Mouse (Mus musculus): ENCODE data around the gene Ptpru. TPM values are rescaled to one million over a fixed set of nuclear protein-coding genes. Genes with fewer than 3 reads are reported as not detected.

Ptpru gene
- total RNA-seq, 4 experiments from 2014 or later = 40.9 to 82.9 (median 63.9) TPM

GRCm38 (mm10) chr4:131781023-131781422 is 57.1 kb downstream of the Ptpru start:
- peak; percentile 48 for DNase-seq

GRCm38 (mm10) chr4:131778616-131779275 is 59.3 kb downstream of the Ptpru start:
- DNase-seq = no peak

- DNase-seq = peak; percentile 10
Measured at GRCm38 (mm10) chr4:131771384-131771783, 66.7 kb downstream of the Ptpru start.

- DNase-seq = no peak
Measured at GRCm38 (mm10) chr4:131763911-131764310, 74.2 kb downstream of the Ptpru start.

GRCm38 (mm10) chr4:131763479-131763878 is 74.6 kb downstream of the Ptpru start:
- no peak for DNase-seq

- DNase-seq = no peak
Measured at GRCm38 (mm10) chr4:131762211-131762784, 75.8 kb downstream of the Ptpru start.

- no peak for DNase-seq
Measured at GRCm38 (mm10) chr4:131752204-131752837, 85.8 kb downstream of the Ptpru start.

GRCm38 (mm10) chr4:131751561-131751960 is 86.5 kb downstream of the Ptpru start:
- no peak for DNase-seq

GRCm38 (mm10) chr4:131749802-131750201 is 88.3 kb downstream of the Ptpru start:
- no peak for DNase-seq

- DNase-seq = no peak
Measured at GRCm38 (mm10) chr4:131744685-131745043, 93.4 kb downstream of the Ptpru start.

- DNase-seq = peak; percentile 54
Measured at GRCm38 (mm10) chr4:131743831-131744684, 94.0 kb downstream of the Ptpru start.

GRCm38 (mm10) chr4:131743031-131743430 is 95.1 kb downstream of the Ptpru start:
- no peak for DNase-seq

GRCm38 (mm10) chr4:131740621-131741020 is 97.5 kb downstream of the Ptpru start:
- no peak for DNase-seq

- DNase-seq = no peak
Measured at GRCm38 (mm10) chr4:131728628-131729027, 109.5 kb downstream of the Ptpru start.

- DNase-seq = peak; percentile 57
Measured at GRCm38 (mm10) chr4:131723415-131724080, 114.5 kb downstream of the Ptpru start.

GRCm38 (mm10) chr4:131722121-131722841 is 115.8 kb downstream of the Ptpru start:
- DNase-seq = peak; percentile 65

- DNase-seq = no peak
Measured at GRCm38 (mm10) chr4:131719151-131719550, 118.9 kb downstream of the Ptpru start.

Measured in adrenal gland, adult 8-10 months (tissue).